Mouse (Mus musculus) cerebellum, postnatal 25 days (tissue): ENCODE data around the gene Nkd1.

ENCODE experiments used
- DNase-seq, 2 experiments: peaks; one replicate each; pipeline ENCODE4 v3.0.0; 2021; ENCODE audit warnings: mixed read lengths in 2 of 2

Nkd1 gene

DNA sequence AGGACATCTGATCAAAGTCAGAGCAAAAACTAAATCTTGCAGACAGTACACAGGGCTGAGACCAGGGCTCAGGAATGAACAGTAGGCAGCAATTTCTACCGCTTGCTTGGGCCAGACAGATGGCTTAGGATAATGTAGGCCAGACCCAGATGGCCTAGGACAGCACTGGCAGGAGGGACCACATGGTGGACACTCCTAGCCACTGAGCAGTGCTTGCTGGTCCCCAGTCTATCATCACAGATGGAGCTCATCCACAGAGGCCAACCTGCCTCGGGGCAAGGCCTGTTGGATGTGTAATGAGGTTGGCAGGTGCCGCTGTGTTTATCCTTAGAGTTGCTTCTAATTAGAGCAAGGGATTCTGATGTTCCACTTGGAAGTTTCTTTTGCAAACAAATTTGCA lies 102.2 kb downstream of the Nkd1 start:
- peak; percentile 67 to 76 for DNase-seq

DNA sequence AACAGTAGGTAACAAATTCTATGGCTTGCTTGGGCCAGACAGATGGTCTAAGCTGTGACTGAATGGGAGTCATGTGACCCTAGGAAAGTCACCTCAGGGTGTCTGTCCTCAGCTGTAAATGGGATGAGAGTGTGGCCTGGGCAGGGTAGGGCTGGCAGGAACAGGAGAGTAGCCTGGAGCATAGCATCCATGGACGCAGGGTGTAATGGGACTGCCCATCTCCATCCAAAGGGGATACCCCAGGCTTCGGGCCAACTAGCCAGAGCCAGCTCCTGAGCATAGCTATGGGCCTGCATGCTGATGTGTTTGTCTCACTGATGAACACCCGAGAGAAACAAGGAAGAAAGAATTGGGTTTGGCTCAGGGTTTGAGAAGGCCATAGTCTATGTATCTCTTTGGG lies 103.1 kb downstream of the Nkd1 start:
- DNase-seq, result no peak

DNA sequence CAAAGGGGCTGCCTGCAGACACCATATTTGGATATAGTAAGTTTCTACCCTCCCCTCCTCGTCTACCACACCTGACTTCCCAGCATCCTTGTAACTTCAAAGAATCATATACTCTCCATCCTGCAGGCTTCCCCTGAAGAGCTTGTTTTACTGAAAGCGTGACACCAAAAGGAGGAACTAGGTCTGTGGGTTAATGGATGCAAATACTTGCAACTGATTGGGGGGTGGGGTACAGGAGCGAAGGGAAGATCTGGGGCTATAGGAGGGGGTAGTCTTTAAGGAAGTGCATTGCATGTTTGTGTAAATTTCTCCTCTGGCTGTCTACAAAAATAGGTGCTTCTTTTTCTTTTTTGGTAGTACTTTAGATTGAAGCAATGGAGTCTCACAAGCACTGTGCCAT lies 105.3 kb downstream of the Nkd1 start:
- DNase-seq, result no peak

DNA sequence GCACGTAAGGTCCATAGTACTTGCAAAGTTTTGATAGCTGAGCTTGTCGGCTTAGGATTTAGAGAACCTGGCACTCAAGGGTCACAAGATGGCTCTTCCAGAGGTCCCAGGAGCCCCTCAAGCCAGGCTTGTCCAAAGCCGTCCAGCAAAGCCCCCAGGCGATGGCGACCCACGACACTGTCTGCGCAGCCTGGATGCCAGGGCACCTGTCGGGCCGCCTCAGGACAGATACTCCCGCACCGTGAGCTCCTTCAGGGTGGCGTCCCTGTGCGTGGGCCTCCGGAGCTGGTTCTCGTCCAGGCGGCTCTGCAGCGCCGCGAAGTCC lies 105.7 kb downstream of the Nkd1 start:
- DNase-seq, result no peak

DNA sequence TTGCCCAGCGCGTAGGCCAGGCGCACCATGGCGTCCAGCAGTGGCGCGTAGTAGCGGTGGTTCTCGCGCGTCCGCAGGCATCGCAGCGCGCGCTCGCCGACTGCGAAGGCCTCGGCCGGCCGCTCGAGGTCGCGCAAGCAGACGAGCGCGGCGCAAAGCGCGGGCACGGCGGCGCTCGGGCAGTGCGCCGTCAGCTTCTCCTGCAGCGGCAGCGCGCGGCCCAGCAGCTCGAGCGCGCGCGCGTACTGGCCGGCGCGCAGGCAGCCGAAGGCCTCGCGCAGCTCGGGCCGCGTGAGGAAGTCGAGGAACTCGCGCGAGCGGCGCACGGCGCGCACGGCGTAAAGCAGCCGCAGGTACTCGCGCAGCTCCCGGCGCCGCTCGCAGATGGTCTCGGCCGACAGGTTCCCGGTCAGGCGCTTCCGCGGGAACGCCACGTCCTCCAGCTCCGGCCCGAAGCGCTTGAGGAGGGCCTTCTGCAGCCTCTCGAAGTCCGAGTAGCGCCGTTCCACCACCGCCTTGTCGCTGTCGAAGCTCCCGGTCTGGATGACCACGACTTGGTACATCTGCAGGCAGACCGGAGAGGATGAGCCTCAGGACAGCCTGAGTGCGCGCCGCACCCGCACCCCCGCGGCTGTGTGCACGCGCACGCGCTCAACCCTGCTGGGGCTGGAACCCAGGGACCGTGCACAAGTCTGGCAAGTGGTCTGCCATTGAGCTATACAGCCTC lies 106.3 kb downstream of the Nkd1 start:
- DNase-seq, result peak; percentile 75 to 86

DNA sequence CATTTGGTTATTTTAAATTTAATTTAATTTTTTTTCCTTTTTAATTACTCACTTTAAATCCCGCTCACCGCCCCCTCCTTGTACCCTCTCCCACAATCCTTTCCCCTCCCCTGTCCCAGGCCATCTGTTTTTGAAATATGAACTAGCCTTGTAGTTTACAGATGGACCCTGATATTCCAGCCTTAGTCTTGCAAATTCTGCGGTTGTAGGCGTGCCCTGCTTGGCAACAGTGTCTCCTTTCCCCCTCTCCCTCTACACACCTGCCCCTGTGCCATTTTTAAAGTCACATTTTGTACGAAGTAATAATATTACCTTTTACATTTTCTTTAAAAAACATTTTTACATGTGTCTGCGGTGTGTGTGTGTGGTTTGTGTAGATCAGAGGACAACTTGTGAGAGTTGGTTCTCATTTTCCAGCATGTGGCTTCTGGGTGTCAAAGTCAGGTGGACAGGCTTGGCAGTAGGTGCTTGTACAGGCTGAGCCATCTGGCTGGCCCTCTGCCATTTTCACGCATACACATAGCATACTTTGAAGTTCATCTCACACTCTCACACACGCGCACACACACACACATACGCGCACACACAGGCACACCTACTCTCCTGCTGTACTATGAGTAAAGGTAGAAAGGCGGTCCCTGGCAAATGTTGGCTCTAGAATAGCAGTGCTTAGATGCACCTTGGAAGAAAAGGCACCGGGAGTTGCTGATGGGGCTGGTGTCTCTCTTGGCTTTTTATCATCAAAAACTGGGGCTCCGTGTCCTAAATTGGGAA lies 107.0 kb downstream of the Nkd1 start:
- DNase-seq, result peak; percentile 16 to 62

DNA sequence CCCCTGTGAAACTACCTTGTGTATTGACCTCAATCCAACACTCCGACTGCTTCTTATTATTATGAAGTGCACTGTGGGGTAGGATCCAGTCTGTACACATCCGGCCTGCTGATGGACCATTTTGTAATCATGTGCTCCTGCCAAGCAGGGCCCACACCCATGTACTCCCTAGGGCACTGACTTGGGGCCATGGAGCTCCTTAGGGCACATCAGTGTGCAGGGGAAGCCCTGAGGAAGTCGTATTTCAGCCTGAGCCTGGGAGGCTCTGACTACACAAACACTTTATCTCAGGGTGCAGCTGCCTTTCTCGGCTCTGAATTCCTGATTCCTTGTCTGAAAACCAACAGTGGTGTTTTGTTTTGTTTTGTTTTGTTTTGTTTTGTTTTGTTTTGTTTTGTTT lies 109.1 kb downstream of the Nkd1 start:
- no peak for DNase-seq

DNA sequence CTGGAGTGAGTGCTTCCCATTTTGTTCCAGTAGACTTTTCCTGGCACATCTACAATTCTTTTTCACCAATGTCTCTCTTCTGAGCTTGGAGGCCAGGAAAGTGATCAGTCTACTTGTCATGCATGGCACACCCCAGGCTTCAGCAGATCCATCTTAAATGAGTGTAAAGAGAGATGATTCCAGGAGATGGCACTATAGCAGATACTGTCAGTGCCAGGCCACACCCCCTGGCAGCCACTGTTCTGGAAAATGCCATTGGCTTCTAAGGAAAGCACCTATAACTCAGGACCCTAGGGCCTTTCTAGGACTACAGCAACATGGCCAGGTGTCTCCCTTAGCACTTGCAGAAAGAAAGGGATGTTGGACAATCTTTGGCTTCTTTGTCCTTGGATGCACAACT lies 109.9 kb downstream of the Nkd1 start:
- DNase-seq, result peak in 1 of 2 experiments; percentile 41

DNA sequence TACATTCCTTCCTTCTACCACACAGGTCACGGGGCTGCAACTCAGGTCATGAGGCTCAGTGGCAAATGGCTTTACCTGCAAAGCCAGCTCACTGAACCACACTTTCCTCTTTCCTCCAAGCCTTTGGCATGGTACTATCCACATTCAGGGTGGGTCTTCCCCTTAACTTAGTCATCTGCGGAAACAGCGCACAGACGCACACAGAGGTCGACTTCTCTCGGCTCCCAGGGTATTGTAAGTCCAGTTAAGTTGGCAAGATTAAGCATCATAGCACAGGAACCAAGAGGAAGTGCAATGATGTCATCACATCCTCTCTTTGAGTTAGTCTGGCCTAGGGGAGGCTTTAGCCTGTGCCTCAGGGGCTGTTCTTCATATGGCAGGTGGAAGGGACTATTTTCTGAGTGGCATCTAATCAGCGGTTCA lies 112.2 kb downstream of the Nkd1 start:
- DNase-seq, result no peak

DNA sequence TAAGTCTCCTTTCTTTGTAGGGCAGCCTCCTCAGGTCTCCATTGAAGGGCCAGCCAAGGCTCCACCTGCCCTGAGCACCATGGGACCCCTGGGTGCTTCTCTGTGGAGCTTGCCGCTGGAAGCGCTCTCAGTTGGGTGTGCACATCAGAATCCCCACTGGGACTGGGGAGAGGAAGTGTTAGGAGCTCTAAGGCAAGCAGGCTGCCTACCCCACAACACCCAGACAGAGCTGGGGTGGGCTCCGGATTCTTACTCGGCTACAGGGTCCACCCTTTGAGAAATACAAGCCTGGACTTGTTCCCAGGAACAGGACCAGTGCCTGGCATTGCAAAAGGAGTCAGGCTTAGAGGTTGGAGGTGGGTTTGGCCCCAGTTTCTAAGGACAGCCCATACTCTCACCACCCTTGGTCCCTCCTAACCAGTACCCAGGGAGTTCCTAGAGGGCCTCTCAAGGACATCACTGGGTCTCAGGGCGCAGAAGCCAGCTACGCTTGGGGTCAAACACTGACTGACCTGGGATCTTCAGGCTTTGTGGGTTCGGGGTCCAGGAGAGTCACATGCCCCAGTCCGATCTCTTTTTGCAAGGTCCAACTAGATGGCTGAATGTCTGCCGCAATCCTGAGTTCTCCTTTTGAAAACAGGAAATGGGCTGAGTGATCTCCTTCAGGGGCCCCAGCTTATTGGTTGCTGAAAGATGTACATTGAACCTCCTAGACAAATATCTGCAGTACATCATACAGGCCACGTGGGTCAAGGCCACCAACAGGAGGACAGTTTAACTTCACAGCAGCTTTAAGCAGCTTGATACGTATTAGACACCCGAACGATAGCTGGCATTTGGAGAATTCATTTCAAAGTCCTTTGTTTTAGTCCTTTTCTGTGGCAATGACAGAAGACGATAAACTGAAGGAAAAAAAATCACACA lies 114.6 kb downstream of the Nkd1 start, which contains the start of gene Snx20:
TSS of gene Snx20 (minus strand) at position 655 of the 924 bp plus-strand sequence.
- DNase-seq, result no peak

DNA sequence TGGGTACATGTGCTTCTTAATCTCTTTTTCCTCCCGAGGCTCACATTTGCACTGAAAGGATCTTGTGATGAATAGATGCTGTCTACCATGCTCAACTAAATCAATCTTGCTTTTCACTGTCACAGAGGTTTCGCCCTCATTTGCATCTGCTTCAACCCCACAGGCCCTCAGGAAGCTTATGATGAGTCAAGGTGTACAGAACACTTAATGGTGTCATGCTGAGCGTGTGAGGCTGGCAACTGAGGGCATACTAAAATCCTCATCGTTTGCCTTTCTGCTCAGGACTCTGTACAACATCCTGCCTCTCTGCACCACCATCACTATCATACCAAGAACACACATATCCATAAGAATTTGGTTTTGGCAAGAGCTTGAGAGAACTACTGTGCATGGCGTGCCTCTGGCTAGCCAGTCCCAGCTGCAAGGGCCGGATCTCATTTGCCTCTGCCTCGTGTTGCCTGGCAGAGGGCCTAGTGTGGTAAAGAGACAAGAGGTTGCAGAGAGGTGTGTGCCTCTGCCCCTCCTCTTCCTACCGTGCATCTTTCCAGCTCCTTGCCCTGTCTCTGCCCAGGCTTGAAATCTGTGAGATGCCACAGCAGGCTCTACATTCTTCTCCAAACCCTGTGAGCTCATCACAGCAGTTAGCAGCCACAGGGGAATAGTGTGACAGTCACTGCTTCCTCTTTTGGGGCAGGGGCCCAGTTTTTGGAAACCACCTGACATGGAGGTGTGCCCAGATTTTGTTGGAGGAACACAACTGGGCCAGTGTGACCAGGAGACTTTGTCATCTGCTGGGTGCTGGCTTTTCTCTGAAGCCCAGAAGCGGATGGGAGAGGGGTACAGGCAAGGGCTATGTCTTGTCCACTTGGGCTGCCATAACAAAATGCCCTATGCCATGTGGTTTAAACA lies 116.2 kb downstream of the Nkd1 start:
- DNase-seq, result no peak

DNA sequence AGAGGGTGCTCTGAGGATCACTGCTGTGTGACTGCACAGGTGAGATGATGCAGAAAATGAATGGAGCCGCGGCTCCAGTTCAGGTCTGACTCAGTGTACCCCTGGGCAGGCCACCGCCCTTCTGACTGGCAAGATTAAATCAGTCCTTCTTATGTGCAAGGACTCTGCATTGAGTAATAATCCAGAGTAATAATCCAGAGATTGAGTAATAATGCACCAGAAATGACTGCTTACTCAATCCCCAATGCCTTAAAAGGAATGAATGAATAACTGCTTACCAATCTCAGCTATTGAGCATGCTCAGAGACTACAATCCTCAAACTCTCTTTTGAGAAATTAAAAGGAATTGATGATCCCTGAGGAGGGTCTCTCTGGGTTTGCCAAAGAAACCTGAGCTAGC lies 117.8 kb downstream of the Nkd1 start:
- no peak for DNase-seq

DNA sequence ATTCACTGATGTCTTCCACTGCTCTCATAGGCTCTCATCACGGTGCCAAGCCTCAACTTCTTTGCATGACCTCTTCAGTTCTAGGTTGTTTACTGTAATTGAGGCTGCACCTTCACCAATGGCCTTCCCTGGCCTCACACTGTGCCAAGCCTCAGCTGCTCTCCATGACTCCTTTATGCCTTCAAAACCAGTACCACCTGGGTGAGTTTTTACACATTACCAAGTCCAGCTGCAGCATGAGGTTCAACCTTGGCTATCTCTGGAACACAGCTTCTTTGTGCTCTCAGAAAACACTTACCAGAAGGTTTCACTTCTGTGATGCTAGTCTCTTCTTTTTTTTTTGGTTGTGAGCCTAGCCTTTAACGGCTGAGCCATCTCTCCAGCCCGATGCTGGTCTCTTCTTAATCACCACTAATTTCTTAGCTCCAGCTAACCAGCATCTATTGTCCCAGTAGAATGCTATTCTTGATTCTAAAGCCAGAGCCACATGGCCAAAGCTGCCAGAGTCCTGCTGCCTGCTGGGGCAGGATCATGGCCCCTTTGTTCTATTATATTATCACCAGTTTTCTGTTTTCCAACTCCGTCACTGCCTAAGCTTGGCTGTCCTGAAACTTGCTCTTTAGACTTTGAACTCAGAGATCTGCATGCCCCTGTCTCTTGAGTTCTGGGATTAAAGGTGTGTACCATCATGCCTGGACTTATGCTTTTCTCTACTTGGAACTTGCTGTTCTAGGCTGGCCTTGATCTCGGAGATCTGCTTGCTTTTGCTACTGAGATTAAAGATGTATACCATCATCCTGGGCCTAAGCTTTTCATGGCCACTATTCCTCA lies 121.8 kb downstream of the Nkd1 start:
- no peak for DNase-seq
